Mouse (Mus musculus) heart, embryonic 16.5 days (tissue): ENCODE data around the gene Syngr1. TPM values are rescaled to one million over a fixed set of nuclear protein-coding genes. Genes with fewer than 3 reads are reported as not detected.

Experiments
- ATAC-seq: fragments of 200-750 bp; cut with Nextera tagmentation; replicated peaks from 2 replicates; pipeline ENCODE4 v1.8.0; 2017; ENCODE audit warnings: moderate number of reproducible peaks; ENCODE audit not compliant: insufficient read depth, low FRiP score; ENCODE audit errors: extremely low read depth
- H3K27ac ChIP-seq: fragments of 300-500 bp; sonication (generic); 2 replicates; pipeline ENCODE4 v1.5.1; 2014; ENCODE audit warnings: mild to moderate bottlenecking, low read length, control low read depth, moderate library complexity
- H3K27me3 ChIP-seq: fragments of 300-500 bp; sonication (generic); 2 replicates; pipeline ENCODE4 v1.6.1; 2014; ENCODE audit warnings: low read length, mixed read lengths; ENCODE audit not compliant: control insufficient read depth, insufficient read depth
- H3K36me3 ChIP-seq: fragments of 300-500 bp; sonication (generic); 2 replicates; pipeline ENCODE4 v1.6.1; 2014; ENCODE audit not compliant: control insufficient read depth, insufficient read depth
- H3K4me1 ChIP-seq: fragments of 300-500 bp; sonication (generic); 2 replicates; pipeline ENCODE4 v1.6.1; 2014; ENCODE audit warnings: low read length, mixed read lengths; ENCODE audit not compliant: control insufficient read depth, insufficient read depth
- H3K4me2 ChIP-seq: fragments of 300-500 bp; sonication (generic); 2 replicates; pipeline ENCODE4 v1.6.1; 2014; ENCODE audit warnings: low read depth, mild to moderate bottlenecking, control low read depth, low read length
- H3K4me3 ChIP-seq: fragments of 300-500 bp; sonication (generic); 2 replicates; pipeline ENCODE4 v1.5.1; 2014; ENCODE audit warnings: mild to moderate bottlenecking, control low read depth, low read length
- H3K9ac ChIP-seq: fragments of 300-500 bp; sonication (generic); 2 replicates; pipeline ENCODE4 v1.6.1; 2014; ENCODE audit warnings: low read length, control low read depth
- H3K9me3 ChIP-seq: fragments of 300-500 bp; sonication (generic); replicated peaks from 2 replicates; pipeline ENCODE4 v1.6.1; 2016; ENCODE audit warnings: low read length; ENCODE audit not compliant: control insufficient read depth
- WGBS: fragments of 180-500 bp; shearing (Covaris S2); extraction: QIAGEN DNeasy Blood & Tissue Kit; methylation state at CpG from one replicate; pipeline ENCODE4 v1.1.7; 2014; 5-methylcytosine and 5-hydroxymethylcytosine counted together
- polyA plus RNA-seq: library from polyadenylated mRNA; unstranded; fragments of >200 nt; fragmentation: Nextera tagmentation; extraction: Ambion mirVana; gene quantifications from 2 replicates; pipeline ENCODE4 v1.2.1, GENCODE M21; 2015

The Syngr1 gene
- polyA plus RNA-seq, 1 experiment from 2014 or later: 61.2 TPM

DNA sequence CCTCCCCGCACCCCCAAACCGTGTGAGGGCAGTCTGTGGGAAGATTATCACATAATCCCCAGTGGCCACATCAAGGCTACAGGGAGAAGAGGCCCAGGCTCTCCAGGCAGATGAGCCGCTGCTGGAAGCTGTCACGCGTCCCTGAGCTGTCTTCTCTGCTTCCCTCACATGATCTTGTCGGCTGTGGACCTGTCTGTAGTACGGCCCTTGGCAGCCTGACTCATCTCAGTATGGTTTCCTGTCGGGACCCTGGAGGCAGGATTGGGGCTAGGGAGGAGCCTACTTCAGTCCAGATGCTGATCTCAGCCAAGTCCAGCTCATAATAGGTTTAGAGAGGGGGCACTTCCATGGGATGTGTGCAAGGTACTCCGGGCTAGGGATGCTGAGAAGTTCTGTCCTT lies 7.7 kb downstream of the Syngr1 start:
- no peaks in the 10 kb centered on the region for H3K27me3 ChIP-seq
- WGBS: 24% methylated on average over 9 of the region's 9 CpGs
- H3K4me1 ChIP-seq: peaks cover 28% of the 10 kb centered on the region
- ATAC-seq: 0 out of 2 replicates have a peak, but pooled peaks have one; percentile 23
- H3K27ac ChIP-seq: peak overlapping the region; percentile 14; the same call in 1 of the 2 replicates
- H3K4me3 ChIP-seq: no peak overlapping the region
- H3K36me3 ChIP-seq: no peaks in the 10 kb centered on the region
- 0 out of 2 replicates have a peak overlapping the region, but pooled peaks have one; percentile 3 for H3K4me2 ChIP-seq
- peak overlapping the region; percentile 33; the same call in 1 of the 2 replicates for H3K9ac ChIP-seq
- no peaks in the 10 kb centered on the region for H3K9me3 ChIP-seq

DNA sequence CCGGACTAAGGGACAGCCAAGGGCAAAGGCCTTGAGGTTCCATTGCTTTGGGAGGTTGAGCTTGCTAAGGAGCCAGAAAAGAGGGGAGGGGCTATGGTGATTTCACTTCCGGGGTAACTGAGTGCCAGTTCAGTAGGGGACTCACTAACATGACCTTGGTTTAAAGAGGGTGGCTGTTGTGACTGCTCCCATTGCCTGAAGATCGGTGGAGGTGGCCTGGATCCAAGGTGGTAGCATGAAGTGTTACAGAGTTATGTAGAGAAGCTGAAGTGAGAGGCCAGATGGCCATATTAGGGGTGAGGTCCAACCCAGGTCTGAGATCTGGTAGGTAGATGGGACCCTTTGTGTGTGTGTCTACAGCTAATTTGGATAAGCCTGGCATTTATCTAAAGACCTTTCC lies 8.3 kb downstream of the Syngr1 start:
- Histone ChIP-seq H3K4me3 (no peak overlapping the region), H3K27ac (peak overlapping the region; percentile 14; the same call in 1 of the 2 replicates), H3K9ac (no peak overlapping the region), H3K36me3 (no peaks in the 10 kb centered on the region), H3K4me2 (no peak overlapping the region), H3K27me3 (no peaks in the 10 kb centered on the region), H3K4me1 (peaks cover 28% of the 10 kb centered on the region), H3K9me3 (no peaks in the 10 kb centered on the region)
- WGBS: 54% methylated on average over 3 of the region's 3 CpGs
- no peak for ATAC-seq

DNA sequence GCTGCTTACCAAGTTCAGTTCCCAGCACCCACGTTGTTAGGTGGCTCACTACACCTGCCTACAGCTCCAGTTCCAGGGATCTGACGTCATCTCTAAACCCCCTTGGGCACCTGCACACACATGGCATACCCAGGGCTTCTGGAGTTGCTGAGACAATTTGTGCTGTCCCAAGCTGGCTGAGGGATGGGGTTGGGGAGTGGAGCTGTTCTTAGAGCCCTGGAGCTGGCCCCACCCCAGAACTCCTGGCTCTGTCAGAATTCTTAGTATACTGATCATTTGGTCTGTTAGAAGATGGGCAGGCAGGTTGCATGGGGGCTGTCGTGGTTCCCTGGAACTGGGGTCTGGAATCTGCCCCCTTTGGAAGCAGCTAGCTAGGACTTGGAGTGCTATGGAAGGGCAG lies 9.1 kb downstream of the Syngr1 start:
- Histone ChIP-seq H3K36me3 (no peaks in the 10 kb centered on the region), H3K27ac (no peak overlapping the region), H3K4me2 (no peak overlapping the region), H3K27me3 (no peaks in the 10 kb centered on the region), H3K9me3 (no peaks in the 10 kb centered on the region), H3K4me3 (no peak overlapping the region), H3K9ac (no peak overlapping the region), H3K4me1 (peaks cover 28% of the 10 kb centered on the region)
- ATAC-seq: no peak
- WGBS: 78% methylated on average over 3 of the region's 3 CpGs

DNA sequence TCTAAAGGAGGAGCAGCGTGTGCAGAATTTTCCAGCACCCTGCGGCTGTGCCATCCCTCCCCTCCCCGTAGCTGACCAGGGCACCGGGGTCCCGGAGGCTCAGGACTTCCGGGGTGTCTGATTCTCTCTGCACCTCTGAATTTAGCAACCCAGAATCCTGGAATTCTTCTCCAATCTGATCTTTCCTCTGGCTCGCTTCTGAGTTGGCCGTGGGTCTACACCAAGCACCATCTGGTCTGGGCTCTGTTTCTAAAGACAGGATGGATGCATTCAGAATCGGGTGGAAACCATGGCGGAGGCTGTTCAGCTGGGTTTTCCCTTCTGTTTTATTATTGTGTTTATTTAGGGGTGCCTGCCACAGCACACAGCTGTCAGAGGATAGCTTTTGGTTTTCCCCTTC lies 9.7 kb downstream of the Syngr1 start:
- H3K27ac ChIP-seq: no peak overlapping the region
- ATAC-seq: no peak
- no peak overlapping the region for H3K4me2 ChIP-seq
- H3K9me3 ChIP-seq: no peaks in the 10 kb centered on the region
- peaks cover 28% of the 10 kb centered on the region for H3K4me1 ChIP-seq
- WGBS: 72% methylated on average over 10 of the region's 10 CpGs
- no peaks in the 10 kb centered on the region for H3K27me3 ChIP-seq
- H3K9ac ChIP-seq: no peak overlapping the region
- H3K36me3 ChIP-seq: no peaks in the 10 kb centered on the region
- H3K4me3 ChIP-seq: no peak overlapping the region

DNA sequence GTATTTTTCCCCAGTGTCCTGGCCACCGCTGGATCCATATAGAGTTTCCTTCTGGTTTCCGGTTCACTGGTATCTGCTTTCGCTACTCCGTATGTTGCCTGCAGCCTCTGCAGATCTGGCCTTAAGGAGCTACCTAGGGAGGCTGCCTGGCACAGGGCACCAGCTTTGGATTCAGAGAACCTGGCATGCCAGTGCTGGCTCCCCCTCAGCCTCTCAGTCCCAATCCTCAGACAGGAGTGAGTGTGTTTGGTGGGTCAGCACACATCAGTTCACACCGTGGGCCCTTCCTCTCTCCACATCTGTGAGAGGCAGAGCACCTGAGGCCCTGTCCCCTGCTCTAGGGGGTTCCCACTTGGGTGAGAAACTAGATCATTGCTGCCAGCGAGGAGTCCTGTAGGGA lies 10.4 kb downstream of the Syngr1 start:
- ATAC-seq: no peak
- Histone ChIP-seq H3K36me3 (no peaks in the 10 kb centered on the region), H3K9me3 (no peaks in the 10 kb centered on the region), H3K27me3 (no peaks in the 10 kb centered on the region), H3K9ac (no peak overlapping the region), H3K4me3 (no peak overlapping the region), H3K4me2 (no peak overlapping the region), H3K27ac (no peak overlapping the region), H3K4me1 (peaks cover 27% of the 10 kb centered on the region)
- 83% methylated on average over 6 of the region's 6 CpGs for WGBS

DNA sequence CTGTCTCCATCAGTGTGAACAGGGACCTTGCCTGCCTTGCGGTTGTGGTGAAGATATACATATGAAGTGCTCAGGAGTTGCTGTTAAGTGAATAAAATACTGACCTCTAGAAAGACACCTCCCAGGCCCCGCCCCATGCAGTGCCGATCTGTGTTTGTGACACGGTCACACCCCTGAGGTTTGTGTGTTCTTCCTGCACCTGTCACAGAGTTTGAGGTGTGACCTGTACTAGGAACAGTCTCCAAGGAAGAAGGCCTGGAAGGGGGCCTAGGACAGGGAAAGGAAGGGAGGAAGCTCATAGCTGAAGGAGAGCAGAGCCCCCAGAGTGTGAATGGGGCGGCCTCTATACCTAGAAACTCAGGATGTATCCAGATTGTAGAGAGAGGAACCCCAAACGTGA lies 11.4 kb downstream of the Syngr1 start:
- Histone ChIP-seq H3K4me2 (no peak overlapping the region), H3K36me3 (no peaks in the 10 kb centered on the region), H3K27ac (no peak overlapping the region), H3K27me3 (no peaks in the 10 kb centered on the region), H3K4me1 (peaks cover 17% of the 10 kb centered on the region), H3K9me3 (no peaks in the 10 kb centered on the region), H3K4me3 (no peak overlapping the region), H3K9ac (no peak overlapping the region)
- WGBS: 77% methylated on average over 6 of the region's 6 CpGs
- ATAC-seq: no peak

DNA sequence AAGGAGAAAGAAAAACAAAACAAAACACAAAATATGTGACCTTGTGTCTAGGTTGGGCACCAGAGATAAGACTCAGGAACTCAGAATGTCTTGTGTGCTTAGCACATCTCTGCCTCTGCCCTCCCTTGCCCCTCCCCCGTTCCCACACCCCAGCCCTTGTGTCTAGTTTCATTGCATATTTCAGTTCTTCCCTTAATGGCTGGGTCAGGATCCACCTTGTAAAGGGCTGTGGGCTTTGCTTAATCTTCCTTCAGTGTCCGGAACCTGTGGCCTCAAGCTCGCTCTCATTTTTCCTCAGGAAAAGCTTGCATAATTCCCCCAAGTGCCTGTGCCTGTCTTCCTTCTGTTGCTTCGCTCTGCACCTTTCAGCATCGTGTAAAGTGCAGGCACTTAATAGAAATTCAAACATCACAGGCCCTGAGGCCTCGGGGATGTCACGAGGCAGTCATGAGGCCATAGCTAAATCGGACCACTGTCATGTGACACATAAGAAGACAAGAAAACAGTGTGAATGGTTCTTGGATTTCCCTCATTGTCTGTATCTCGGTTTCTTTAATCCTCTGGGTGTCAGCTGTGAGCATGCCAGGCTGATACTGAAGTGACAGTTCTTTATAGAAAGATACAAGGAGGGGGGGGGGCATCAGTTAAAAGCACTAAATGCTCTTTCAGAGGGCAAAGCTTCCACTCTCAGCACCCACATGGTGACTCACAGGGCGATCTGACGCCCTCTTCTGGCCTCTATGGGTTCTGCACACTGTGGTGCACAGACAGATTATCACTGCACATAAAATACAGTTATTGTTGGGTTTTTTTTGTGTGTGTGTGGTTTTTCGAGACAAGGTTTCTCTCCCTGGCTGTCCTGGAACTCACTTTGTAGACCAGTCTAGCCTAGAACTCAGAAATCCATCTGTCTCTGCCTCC lies 14.6 kb downstream of the Syngr1 start:
- H3K4me2 ChIP-seq: no peak overlapping the region
- no peaks in the 10 kb centered on the region for H3K27me3 ChIP-seq
- H3K9me3 ChIP-seq: no peaks in the 10 kb centered on the region
- no peak overlapping the region for H3K9ac ChIP-seq
- peak; percentile 61; the same call in 1 of the 2 replicates for ATAC-seq
- no peaks in the 10 kb centered on the region for H3K36me3 ChIP-seq
- H3K27ac ChIP-seq: no peak overlapping the region
- no peaks in the 10 kb centered on the region; the same call in 1 of the 2 replicates for H3K4me1 ChIP-seq
- H3K4me3 ChIP-seq: no peak overlapping the region
- 53% methylated on average over 12 of the region's 12 CpGs for WGBS

DNA sequence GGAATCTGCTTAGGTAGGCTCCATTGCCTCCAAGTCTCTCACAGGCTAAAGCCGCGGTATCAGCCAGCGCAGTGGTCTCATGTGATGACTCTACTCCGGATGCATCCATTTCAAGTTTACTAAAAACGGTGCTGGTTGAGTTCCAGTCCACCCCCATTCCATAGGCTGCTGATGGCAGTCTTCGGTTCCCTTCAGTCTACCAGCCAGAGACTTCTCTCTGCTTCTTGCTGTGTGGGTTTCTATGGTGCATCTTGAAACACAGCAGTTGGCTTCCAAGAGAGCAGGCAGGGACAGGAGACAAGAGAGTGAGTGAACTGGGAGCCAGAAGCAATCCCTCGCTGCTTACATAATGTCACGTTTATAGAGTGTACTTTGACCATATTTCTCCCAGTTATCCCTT lies 16.0 kb downstream of the Syngr1 start:
- Histone ChIP-seq H3K4me1 (no peaks in the 10 kb centered on the region; the same call in 1 of the 2 replicates), H3K27ac (no peak overlapping the region), H3K36me3 (no peaks in the 10 kb centered on the region), H3K27me3 (no peaks in the 10 kb centered on the region), H3K9me3 (no peaks in the 10 kb centered on the region), H3K4me3 (no peak overlapping the region), H3K4me2 (no peak overlapping the region), H3K9ac (no peak overlapping the region)
- no peak for ATAC-seq
- 93% methylated on average over 8 of the region's 8 CpGs for WGBS

DNA sequence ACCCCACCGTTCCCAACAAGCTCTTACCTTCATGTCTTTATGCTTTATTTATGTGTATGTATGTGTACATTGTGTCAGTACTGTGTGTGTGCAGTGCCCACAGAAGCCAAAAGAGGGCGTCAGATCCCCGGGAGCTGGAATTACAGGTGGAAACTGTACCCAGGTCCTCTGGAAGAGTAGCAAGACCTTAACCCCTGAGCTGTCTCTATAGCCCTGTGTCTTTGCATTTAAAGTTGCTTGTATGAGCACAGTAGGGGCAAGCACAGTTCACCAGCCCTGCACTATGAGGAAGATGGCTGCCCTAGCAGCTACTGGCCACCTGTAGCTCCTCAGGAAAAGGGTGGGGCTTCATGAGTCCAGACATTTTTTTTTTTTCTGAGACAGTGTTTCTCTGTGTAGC lies 16.4 kb downstream of the Syngr1 start:
- H3K4me3 ChIP-seq: no peak overlapping the region
- H3K9me3 ChIP-seq: peaks cover 2% of the 10 kb centered on the region; the same call in 1 of the 2 replicates
- no peak overlapping the region for H3K27ac ChIP-seq
- H3K4me2 ChIP-seq: no peak overlapping the region
- no peak for ATAC-seq
- no peaks in the 10 kb centered on the region for H3K27me3 ChIP-seq
- no peak overlapping the region for H3K9ac ChIP-seq
- 83% methylated on average over 3 of the region's 3 CpGs for whole genome bisulfite sequencing
- H3K4me1 ChIP-seq: no peaks in the 10 kb centered on the region; the same call in 1 of the 2 replicates
- H3K36me3 ChIP-seq: no peaks in the 10 kb centered on the region
